Mouse (Mus musculus) gastrocnemius, adult 8-10 months (tissue): Measurements from ENCODE around the gene Vsir. TPM values are rescaled to one million over a fixed set of nuclear protein-coding genes. Genes with fewer than 3 reads are reported as not detected.

Source experiments
- DNase-seq, 2 experiments: peaks; one replicate each; pipeline ENCODE4 v3.0.0; 2022; ENCODE audit warnings: low spot score in 2 of 2
- total RNA-seq, 4 experiments: library from RNA; stranded (reverse); gene quantifications; 2 replicates each; pipeline ENCODE4 v1.2.4; 2022

The Vsir gene
- total RNA-seq, 4 experiments from 2014 or later: 2.3 to 5.2 (median 3.8) TPM

GRCm38 (mm10) chr10:60353241-60354002 is 6.8 kb downstream of the Vsir start:
- DNase-seq: no peak

DNA sequence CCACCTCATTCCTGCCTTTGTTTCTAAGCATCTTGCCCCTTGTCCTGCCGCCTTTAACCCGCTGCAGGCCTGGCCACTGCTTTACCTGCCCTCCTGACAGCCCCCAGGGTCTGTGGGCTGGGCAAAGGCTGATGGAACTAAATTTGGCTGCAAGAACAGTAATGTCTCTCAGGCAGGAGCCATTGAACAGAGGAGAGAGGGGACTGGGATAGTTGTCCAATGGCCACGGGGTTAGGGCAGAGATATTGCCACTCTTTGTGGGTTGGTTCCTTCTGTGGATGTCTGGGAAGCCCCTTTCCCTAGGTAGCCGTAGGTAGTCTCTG is 7.3 kb downstream of the Vsir start:
- DNase-seq: no peak

DNA sequence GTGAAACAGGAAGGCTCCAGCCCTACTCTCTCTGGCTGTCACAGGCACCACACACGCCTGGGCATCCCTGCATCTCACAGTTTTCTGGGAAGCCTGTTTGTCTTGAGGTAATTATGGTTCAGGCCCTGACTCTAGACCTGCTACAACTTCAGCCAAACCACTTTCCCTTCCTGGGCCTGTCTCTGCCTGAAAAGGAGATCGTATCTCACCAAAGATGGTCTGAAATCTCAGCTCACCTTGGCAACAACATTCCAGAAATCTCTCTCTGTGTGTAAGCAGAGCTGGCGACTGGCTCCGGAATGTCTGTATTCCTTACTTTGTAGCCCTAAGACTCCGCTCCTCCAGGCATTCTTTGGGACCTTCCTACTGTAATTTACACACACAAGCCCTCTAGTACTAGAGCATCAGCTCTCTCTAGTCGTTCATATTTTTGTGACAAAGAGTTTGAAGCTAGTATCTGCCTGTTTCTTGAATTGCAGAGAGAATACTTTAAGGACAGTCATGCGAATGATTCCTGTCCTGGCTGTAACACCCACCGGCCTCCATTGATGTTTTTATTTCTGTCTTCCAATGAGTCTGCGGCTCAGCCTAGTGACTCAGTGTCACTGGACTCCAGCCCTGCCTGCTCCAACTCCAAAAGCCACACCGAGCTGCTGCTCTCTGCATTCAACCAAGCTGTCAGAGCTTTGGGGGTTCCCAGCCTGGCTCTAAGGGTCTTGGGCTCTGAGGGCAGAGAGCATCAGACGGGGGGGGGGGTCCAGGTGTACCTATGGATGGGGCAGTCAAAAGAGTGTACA is 8.4 kb downstream of the Vsir start:
- DNase-seq: peak in 1 of 2 experiments; percentile 38

DNA sequence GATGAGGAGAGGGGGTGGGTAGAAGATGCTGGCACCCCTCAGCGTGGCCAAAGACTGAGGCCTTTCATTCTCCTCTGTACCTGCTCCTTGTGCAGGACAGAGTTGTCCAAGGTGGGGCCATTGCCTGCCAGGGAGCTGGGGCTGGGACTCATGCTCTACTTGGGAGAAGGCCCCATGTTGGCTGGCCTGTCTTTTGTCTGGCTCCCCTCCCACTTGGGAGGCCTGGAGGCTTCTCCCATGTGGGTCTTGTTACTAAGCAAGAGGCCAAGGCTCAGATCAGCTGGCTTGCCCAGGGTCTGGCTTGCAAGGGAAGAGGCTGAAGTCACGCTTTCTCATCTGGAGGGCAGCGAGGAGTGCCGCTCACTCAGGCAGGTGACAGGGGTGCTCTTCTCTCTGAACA is 10.8 kb downstream of the Vsir start:
- peak; percentile 66 to 81 for DNase-seq

DNA sequence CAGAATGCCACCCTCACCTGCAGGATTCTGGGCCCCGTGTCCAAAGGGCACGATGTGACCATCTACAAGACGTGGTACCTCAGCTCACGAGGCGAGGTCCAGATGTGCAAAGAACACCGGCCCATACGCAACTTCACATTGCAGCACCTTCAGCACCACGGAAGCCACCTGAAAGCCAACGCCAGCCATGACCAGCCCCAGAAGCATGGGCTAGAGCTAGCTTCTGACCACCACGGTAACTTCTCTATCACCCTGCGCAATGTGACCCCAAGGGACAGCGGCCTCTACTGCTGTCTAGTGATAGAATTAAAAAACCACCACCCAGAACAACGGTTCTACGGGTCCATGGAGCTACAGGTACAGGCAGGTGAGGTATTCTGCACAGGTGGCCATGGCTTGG is 11.2 kb downstream of the Vsir start:
- DNase-seq: no peak

DNA sequence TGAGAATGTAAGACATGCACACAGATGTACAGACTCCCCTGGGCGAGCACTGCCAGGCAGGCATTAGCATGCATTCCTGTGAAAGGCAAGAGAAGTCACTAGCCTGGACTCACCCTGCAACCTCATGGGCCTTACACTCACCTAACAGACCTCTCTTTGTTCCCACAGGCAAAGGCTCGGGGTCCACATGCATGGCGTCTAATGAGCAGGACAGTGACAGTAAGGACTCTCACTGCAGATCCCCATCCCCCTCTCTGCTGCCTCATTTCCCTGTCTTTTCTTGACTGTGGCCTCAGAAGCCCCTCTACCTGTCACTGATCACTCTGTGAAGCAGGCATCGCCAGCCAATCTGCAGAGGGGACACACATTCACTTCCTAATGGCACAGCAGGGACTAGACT is 12.1 kb downstream of the Vsir start:
- no peak for DNase-seq

- no peak for DNase-seq
Measured at GRCm38 (mm10) chr10:60361615-60362309, 15.1 kb downstream of the Vsir start.

GRCm38 (mm10) chr10:60362310-60362628 is 15.6 kb downstream of the Vsir start:
- no peak for DNase-seq

- DNase-seq: no peak
Measured at GRCm38 (mm10) chr10:60363426-60363825, 16.8 kb downstream of the Vsir start.

GRCm38 (mm10) chr10:60367145-60367544 is 20.5 kb downstream of the Vsir start:
- DNase-seq: no peak

DNA sequence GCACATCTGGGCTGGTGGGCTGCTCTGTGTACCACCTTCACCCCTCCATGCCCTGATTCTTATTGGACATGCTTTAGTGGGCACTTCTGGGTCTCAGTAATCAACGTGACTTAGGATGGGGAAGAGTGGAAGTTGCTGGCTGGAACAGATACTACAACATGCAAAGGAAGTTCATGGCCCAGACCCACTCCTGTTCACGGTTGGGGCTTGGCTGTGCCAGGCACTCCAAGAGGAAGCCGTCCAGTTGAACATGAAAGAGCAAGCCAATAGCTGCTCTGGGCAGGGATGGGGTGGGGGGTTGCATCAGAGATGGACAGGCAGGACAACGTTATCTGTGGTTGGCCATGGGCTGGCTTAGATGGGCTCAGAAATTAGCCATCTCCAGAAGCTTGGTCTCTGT is 21.3 kb downstream of the Vsir start:
- DNase-seq: no peak

DNA sequence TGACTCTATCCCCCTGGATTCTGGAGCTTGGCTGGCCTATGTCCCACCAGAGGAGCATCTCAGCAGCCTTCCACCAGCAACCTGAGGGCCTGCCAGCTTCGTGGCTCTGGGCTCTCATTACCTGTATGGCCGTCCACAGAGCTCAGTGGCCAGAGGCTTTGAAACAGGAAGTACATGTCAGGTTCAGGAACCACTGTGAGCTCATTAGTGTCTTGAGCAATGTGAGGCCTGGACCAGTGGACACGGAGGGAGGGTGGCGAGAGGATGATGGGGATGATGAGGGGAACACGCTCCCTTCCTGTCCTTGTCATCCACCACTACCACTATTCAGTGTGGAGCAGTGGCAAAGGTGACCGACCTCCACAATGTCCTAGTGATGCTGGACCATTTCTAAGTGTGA is 22.8 kb downstream of the Vsir start:
- no peak for DNase-seq

DNA sequence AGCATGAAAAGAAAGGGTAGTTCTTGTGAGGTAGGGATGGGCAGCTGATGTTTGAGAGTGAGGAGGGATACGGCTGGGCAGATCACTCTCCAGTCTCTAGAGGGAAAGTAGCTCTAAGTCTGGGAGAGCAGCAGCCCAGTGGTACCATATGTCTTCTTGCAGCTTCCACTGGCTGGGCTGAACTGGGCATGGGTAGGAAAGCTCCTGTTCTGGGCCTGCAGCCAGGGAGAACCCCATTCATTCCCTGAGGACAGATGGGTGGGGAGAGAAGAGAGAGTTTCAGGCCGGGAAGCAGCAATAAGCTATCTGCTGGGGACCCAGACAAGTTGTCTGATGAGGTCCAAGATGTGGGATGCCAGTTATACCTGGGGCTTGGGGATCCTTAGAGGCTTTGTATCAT is 23.4 kb downstream of the Vsir start:
- no peak for DNase-seq

- DNase-seq: no peak
Measured at GRCm38 (mm10) chr10:60370601-60371061, 24.0 kb downstream of the Vsir start.

- DNase-seq: no peak
Measured at GRCm38 (mm10) chr10:60371596-60372386, 25.1 kb downstream of the Vsir start.

DNA sequence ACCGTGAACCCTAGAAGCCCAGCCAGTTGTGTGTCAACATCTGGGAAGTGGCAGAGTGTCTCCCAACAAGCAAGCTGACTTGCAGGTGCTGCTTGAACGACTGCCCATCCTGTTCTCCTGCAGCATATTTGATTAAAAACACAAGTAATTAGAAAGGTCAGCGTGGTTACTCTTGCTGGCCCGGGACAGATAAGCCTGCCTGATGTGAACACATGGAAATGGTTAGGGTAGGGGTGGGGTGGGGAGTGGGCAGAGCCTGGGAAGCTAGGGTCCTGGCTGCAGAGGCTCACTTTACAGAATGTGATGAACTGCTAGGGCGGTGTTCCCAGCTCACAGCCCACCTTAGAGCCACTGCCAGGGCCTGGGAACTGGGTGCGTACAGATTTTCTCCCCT is 26.9 kb downstream of the Vsir start:
- no peak for DNase-seq

GRCm38 (mm10) chr10:60373937-60374578 is 27.4 kb downstream of the Vsir start:
- peak in 1 of 2 experiments; percentile 27 for DNase-seq

DNA sequence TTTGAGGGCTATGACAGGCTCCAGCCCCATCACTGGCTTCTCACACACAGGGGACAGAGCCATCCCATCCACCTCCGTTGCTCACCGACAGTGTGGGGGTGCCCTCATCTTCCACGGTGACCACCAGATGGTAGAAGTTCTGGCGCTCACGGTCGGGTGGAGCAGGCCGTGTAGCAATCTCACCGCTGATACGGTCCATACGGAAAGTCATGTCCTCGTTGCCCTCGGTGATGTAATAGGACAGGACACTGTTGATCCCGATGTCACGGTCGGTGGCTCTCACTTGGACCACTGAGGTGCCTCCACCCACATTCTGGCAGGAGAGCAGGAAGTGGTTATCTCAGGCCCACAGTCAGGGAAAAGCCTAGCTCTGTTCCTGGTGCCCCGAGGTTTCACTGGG is 30.1 kb downstream of the Vsir start:
- DNase-seq: no peak

DNA sequence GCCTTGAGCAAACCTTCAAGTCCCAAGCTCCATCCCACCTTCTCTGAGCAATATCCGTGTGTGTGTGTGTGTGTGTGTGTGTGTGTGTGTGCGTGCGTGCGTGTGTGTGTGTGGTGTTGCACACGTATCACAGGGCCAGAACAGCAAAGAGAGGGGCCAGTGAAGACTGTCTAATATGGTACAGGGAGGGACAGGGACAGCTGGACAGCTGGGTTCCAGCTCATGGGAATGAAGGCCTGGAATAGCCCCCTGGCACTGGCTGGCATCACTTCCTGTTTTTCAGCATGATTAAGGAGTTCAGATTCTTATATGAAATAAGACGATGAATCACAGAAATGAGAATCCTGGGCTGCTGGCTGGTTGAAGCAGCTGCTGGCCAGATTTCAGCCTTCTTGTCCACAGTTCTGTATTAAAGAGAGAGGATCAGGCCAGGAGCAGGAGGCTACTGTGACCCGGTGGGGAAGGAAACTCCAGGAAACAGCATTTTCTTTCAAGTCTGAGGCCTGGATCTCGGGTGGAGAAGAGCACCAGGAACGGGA is 32.8 kb downstream of the Vsir start:
- DNase-seq: no peak

GRCm38 (mm10) chr10:60380229-60380628 is 33.6 kb downstream of the Vsir start:
- DNase-seq: no peak
